Mouse (Mus musculus) forebrain, embryonic 16.5 days (tissue): ENCODE data around the gene Klhl12. TPM values are rescaled to one million over a fixed set of nuclear protein-coding genes. Genes with fewer than 3 reads are reported as not detected.
"Not testable (repeated sequence)": the region's sequence is repeated elsewhere in the genome, so short reads cannot be mapped to it uniquely, and the experiment has no call there.

Experiments
- ATAC-seq: fragments of 200-750 bp; cut with Nextera tagmentation; 2 replicates; pipeline ENCODE4 v1.8.0; 2017; ENCODE audit warnings: mild to moderate bottlenecking, moderate library complexity
- H3K27ac ChIP-seq: fragments of 300-500 bp; sonication (generic); 2 replicates; pipeline ENCODE4 v1.5.1; 2014; ENCODE audit warnings: low read length, control low read depth
- H3K27me3 ChIP-seq: fragments of 300-500 bp; sonication (generic); replicated peaks from 2 replicates; pipeline ENCODE4 v1.6.1; 2014; ENCODE audit warnings: low read length; ENCODE audit not compliant: control insufficient read depth, insufficient read depth
- H3K36me3 ChIP-seq: fragments of 300-500 bp; sonication (generic); 2 replicates; pipeline ENCODE4 v1.6.1; 2014; ENCODE audit not compliant: control insufficient read depth, insufficient read depth
- H3K4me1 ChIP-seq: fragments of 300-500 bp; sonication (generic); replicated peaks from 2 replicates; pipeline ENCODE4 v1.6.1; 2014; ENCODE audit warnings: low read length; ENCODE audit not compliant: control insufficient read depth, insufficient read depth
- H3K4me2 ChIP-seq: fragments of 300-500 bp; sonication (generic); 2 replicates; pipeline ENCODE4 v1.6.1; 2014; ENCODE audit warnings: mild to moderate bottlenecking, low read length, control low read depth
- H3K4me3 ChIP-seq: fragments of 300-500 bp; sonication (generic); replicated peaks from 2 replicates; pipeline ENCODE4 v1.5.1; 2014; ENCODE audit warnings: mild to moderate bottlenecking, low read length, control low read depth
- H3K9ac ChIP-seq: fragments of 300-500 bp; sonication (generic); replicated peaks from 2 replicates; pipeline ENCODE4 v1.6.1; 2014; ENCODE audit warnings: low read depth, low read length, control low read depth
- H3K9me3 ChIP-seq: fragments of 300-500 bp; sonication (generic); 2 replicates; pipeline ENCODE4 v1.6.1; 2016; ENCODE audit warnings: low read length; ENCODE audit not compliant: control insufficient read depth
- WGBS: fragments of 180-500 bp; shearing (Covaris S2); extraction: QIAGEN DNeasy Blood & Tissue Kit; methylation state at CpG from one replicate; pipeline ENCODE4 v1.1.7; 2014; 5-methylcytosine and 5-hydroxymethylcytosine counted together
- polyA plus RNA-seq: library from polyadenylated mRNA; unstranded; fragments of >200 nt; fragmentation: Nextera tagmentation; extraction: Ambion mirVana; gene quantifications from 2 replicates; pipeline ENCODE4 v1.2.1, GENCODE M21; 2015

Gene Klhl12
- polyA plus RNA-seq, 1 experiment from 2014 or later: 44.6 TPM

DNA sequence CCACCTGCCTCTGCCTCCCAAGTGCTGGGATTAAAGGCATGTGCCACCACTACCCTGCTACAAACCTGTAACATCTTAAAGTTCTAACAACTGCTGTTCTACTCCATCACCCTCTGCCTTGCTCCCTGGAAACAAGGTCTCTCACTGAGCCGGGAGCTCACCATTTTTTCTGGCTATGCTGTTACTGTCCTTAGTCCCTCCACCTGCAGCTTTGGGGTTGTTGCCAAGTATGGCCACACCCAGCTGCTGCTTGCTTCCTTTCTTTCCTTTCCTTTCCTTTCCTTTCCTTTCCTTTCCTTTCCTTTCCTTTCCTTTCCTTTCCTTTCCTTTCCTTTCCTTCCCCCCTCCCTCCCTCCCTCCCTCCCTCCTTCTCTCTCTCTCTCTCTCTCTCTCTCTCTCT is 12.0 kb upstream of the Klhl12 start:
- H3K4me1 ChIP-seq, H3K4me2 ChIP-seq, H3K9ac ChIP-seq, H3K27ac ChIP-seq, H3K4me3 ChIP-seq, H3K9me3 ChIP-seq, ATAC-seq, H3K27me3 ChIP-seq, H3K36me3 ChIP-seq: not testable (repeated sequence)
- 88% methylated on average over 1 of the region's 1 CpGs for WGBS

DNA sequence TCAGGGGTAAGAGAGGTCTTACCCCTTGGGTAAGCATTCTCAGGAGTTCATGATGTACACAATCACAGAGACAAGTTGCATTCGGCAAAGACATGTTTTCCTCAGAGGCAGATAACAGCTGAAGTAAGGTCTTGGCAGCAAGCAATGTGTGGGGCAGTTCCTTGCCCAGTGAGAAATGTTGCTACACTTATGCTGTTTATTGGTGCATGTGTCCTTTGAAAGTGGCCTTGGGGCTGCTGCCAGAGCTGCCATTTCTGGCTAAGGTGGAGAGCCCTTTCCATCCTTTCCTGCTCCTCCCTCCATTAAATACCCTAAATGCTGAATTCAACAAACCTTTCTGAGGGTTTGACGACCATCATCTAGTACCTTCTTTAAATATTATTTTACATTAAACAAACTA is 9.9 kb upstream of the Klhl12 start:
- Histone ChIP-seq H3K36me3 (no peaks in the 10 kb centered on the region), H3K9ac (no peak overlapping the region), H3K27ac (no peak overlapping the region), H3K4me2 (no peak overlapping the region), H3K4me1 (no peaks in the 10 kb centered on the region), H3K9me3 (no peaks in the 10 kb centered on the region), H3K27me3 (no peaks in the 10 kb centered on the region), H3K4me3 (no peak overlapping the region)
- WGBS: 85% methylated on average over 2 of the region's 2 CpGs
- ATAC-seq: no peak

DNA sequence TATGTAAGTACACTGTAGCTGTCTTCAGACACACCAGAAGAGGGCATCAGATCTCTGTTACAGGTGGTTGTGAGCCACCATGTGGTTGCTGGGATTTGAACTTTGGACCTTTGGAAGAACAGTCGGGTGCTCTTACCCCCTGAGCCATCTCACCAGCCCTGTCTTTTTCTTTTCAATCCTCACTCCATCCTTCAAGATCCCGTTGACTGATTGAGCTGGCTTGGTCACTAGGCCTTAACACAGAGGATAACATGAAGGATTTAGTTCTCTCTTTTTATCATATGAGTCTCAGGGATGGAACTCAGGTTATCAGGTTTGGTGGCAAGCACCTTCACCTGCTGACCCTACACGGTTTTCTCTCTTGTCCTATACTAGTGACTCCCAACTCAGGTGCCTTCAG is 6.8 kb upstream of the Klhl12 start:
- not testable (repeated sequence) for H3K36me3 ChIP-seq, H3K4me3 ChIP-seq, H3K4me2 ChIP-seq, H3K27me3 ChIP-seq, ATAC-seq, H3K9me3 ChIP-seq, H3K4me1 ChIP-seq, H3K27ac ChIP-seq, H3K9ac ChIP-seq
- WGBS: 67% methylated on average over 3 of the region's 3 CpGs

DNA sequence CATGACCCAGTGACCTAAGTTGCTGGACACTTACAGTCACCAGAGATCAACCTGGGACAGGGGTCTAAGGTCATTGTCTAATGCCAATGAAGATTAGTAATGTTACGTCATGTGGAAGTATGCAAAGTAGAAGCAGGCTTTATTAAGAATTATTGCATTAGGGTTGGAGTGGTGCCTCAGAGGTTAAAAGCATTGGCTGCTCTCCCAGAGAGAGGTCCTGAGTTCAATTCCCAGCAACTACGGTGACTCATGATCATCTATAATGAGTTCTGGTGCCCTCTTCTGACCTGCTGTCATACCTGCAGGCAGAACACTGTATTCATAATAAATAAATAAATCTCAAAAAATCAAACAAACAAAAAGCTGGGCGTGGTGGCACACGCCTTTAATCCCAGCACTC is 5.1 kb upstream of the Klhl12 start:
- ATAC-seq: no peak
- no peaks in the 10 kb centered on the region for H3K27me3 ChIP-seq
- 90% methylated on average over 4 of the region's 4 CpGs for WGBS

DNA sequence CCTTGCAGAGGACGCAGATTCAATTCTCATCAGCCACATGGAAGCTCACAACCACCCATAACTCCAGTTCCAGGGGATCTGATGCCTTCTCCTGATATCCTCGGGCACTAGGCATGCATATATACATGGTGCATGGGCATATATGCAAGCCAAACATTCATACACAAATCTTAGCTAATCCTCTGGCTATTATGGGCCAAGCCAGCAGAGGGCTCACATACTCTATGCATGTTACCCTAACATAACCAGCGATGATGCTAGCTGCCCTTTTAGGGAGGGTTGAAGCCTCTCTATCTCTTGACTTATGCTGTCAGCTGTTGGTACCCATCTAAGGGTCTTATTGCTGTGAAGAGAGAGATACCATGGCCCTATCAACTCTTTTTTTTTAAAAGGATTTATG is 4.3 kb upstream of the Klhl12 start:
- Histone ChIP-seq H3K27ac (no peak overlapping the region), H3K4me2 (no peak overlapping the region), H3K4me1 (peaks cover 6% of the 10 kb centered on the region), H3K27me3 (no peaks in the 10 kb centered on the region), H3K9ac (no peak overlapping the region), H3K9me3 (no peaks in the 10 kb centered on the region), H3K4me3 (no peak overlapping the region), H3K36me3 (no peaks in the 10 kb centered on the region)
- WGBS: 47% methylated on average over 3 of the region's 3 CpGs
- no peak for ATAC-seq

More for the DNA sequence above, 5.1 kb upstream of the Klhl12 start:
- Histone ChIP-seq H3K36me3 (no peaks in the 10 kb centered on the region), H3K4me2 (no peak overlapping the region), H3K9ac (no peak overlapping the region), H3K4me3 (no peak overlapping the region), H3K27ac (no peak overlapping the region), H3K9me3 (no peaks in the 10 kb centered on the region), H3K4me1 (peaks cover 5% of the 10 kb centered on the region)

DNA sequence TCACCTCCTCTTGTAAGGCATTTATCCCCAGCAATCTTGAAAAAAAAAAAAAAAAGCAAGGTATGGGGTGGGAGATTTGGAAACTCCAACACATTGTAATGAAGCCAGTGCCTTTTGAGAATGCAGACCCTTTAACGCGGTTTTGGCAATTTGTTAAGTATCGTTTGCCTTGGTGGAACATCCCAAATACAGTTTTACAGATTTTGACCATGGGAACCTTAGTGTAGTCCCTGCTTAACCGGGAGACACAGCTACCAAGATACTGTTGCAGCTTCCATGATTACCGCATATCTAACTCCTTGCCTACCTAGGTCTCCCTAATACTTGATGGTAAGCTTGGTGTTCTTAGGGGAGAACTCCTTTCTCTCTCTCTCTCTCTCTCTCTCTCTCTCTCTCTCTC is 729 bp downstream of the Klhl12 start:
- Histone ChIP-seq H3K36me3 (peaks cover 6% of the 10 kb centered on the region), H3K4me3 (peak overlapping the region; percentile 91), H3K27ac (no peak overlapping the region), H3K9me3 (no peaks in the 10 kb centered on the region), H3K4me2 (peak overlapping the region; percentile 65), H3K9ac (peak overlapping the region; percentile 84; the same call in 1 of the 2 replicates), H3K4me1 (peaks cover 12% of the 10 kb centered on the region), H3K27me3 (no peaks in the 10 kb centered on the region)
- WGBS: 20% methylated on average over 5 of the region's 5 CpGs
- no peak for ATAC-seq

DNA sequence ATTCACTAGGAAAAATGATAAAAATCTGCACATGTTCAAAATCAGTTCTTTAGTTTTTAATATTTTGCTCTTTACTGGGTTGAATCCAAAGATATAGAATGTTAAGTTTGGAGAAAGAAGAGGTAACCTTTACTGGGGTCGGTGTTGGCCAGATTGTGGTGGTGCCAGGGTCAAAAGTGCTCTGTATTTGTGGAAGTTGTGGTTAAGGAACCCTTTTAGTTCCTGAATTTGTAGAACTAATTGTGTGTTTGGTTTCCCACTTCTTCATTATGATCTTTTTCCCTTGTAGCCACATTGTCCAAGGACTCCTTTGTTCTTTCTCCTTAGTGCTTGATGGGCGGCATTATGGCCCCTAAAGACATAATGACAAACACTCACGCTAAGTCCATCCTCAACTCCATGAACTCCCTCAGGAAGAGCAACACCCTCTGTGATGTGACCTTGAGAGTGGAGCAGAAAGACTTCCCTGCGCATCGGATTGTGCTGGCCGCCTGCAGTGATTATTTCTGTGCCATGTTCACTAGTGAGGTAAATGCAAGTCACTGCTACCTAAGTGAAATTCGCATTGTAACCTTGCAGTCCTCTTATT is 2.9 kb downstream of the Klhl12 start:
- H3K4me3 ChIP-seq: no peak overlapping the region
- no peaks in the 10 kb centered on the region for H3K9me3 ChIP-seq
- ATAC-seq: no peak
- no peak overlapping the region for H3K27ac ChIP-seq
- 91% methylated on average over 7 of the region's 7 CpGs for WGBS
- peaks cover 6% of the 10 kb centered on the region for H3K36me3 ChIP-seq
- H3K9ac ChIP-seq: no peak overlapping the region
- no peak overlapping the region for H3K4me2 ChIP-seq
- peaks cover 12% of the 10 kb centered on the region for H3K4me1 ChIP-seq
- no peaks in the 10 kb centered on the region for H3K27me3 ChIP-seq

DNA sequence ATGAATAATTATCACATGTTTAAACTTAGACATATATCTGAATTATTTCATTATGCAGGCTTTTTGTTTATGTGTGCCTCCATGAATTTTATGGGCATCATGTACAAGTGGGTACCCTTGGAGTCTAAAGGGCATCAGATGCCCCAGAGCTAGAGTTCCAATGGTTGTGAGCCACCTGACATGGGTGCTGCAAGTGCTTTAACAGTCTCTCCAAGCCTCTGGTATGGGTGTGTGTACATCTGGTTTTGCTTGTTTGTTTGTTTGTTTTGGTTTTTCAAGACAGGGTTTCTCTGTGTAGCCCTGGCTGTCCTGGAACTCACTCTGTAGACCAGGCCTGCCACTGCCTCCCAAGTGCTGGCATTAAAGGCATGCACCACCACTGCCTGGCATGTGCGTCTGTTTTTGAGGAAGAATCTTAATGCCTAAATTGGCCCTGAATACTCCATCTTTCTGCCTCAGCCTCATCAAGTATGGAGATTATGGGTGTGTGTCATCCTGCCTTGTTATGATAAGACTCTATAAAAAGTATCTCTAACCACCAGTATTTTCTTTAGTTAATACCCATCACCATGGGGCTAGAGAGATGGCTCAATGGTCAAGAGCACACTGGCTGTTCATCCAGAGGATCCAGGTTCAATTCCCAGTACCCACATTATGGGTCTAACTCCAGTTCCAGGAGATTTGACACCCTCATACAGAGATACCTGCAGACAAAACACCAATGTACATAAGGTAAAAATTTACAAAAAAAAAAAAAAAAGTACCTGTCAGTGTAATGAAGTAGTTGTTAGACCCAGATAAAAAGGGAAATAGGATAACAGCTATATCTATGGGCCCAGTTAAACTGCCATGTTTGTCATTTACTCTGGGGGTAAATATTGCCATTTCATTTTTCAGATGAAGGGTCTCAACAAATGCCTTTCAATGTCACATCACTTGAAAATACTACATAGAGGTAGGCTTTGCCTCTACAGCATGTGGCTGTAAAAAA is 5.3 kb downstream of the Klhl12 start:
- 96% methylated on average over 1 of the region's 1 CpGs for WGBS
- Histone ChIP-seq H3K4me3 (no peak overlapping the region), H3K27me3 (no peaks in the 10 kb centered on the region), H3K36me3 (peaks cover 11% of the 10 kb centered on the region), H3K9ac (no peak overlapping the region), H3K4me1 (peaks cover 7% of the 10 kb centered on the region), H3K4me2 (no peak overlapping the region), H3K27ac (no peak overlapping the region), H3K9me3 (no peaks in the 10 kb centered on the region)
- no peak for ATAC-seq

DNA sequence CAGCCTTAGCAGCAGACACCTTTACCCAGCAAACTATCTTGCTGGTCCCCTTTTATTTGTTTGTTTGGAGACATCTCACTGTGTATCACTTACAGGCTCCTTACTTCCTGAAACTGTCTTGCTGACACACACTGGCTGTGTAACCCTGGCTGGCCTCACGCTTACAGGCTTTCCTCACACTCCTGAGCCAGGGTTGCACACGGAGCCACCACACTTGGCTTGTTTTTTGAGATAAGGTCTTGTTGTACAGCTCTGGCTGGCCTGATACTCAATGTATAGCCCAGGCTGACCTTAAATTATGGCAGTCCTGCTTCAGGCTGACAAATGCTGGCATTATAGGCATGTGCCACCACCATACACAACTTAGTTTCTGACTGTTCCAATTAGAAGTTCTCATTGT is 29.3 kb downstream of the Klhl12 start:
- Histone ChIP-seq H3K4me3 (no peak overlapping the region), H3K27me3 (no peaks in the 10 kb centered on the region), H3K4me1 (no peaks in the 10 kb centered on the region), H3K4me2 (no peak overlapping the region), H3K36me3 (peaks cover 21% of the 10 kb centered on the region), H3K27ac (no peak overlapping the region), H3K9ac (no peak overlapping the region), H3K9me3 (no peaks in the 10 kb centered on the region)
- no peak for ATAC-seq
- 98% methylated on average over 2 of the region's 2 CpGs for WGBS
